In the genomic region with DNA sequence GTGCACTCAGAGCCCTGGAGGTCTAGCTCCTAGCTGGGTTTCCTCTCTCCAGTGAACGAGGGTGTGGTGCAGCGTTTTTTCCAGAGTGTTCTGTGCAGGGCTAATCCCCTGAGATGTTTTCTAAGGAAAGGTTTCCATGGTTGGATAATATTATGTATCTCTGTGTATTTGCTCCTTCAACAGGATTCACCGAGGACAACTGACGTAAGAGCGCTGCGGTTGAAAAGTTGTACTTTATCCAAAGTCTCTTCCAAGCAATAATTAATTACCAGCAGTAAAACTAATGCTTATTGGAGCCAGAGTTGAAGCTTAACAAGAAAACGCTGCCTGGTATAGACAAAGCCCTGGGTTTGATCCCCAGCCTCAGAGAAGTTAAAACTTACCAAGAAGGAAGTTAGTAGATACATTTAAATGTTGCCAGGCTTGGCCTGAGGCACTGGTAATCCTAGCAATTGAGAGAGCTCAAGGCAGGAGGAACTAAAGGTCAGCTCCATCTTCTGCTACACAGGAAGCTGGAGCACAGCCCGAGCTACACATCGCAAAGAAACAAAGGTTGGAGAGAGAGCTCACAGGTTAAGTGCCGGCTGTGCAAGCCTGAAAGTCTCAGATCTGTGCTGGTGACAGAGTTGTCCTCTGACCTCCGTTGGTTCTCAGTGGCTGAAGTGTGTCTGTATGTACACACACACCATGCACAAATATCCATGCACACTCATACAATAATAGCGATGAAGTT, we compare ENCODE assay signal across 14 mouse cellular contexts. TPM values are rescaled to one million over a fixed set of nuclear protein-coding genes. Genes with fewer than 3 reads are reported as not detected.
DNase-seq lines count a peak whose midpoint lies in the region; ATAC-seq lines count a peak whose summit lies in the region.
"Had no signal": no experiment of that assay in that cellular context is flagged by ENCODE, and none has a peak within 500 bp of the region (broad histone marks: within the 10 kb centered on the region; RNA-seq: fewer than 3 reads in every experiment).

No protein-coding gene starts in this region.

- no peak overlapping the region for H3K4me3 ChIP-seq in kidney, embryonic 15.5 days (replicated peaks)
- no peak overlapping the region for H3K4me3 ChIP-seq in heart, embryonic 10.5 days
- no peak overlapping the region for H3K4me3 ChIP-seq in hindbrain, embryonic 16.5 days (ENCODE audit: low read length)
- H3K4me3 ChIP-seq: hindbrain, embryonic 13.5 days; liver, embryonic 15.5 days; megakaryocyte, embryonic 14.5 days had no signal

- WGBS in kidney, embryonic 15.5 days = 63% methylated on average over 12 of the region's 12 CpGs
- 79% methylated on average over 12 of the region's 12 CpGs for WGBS in heart, embryonic 10.5 days
- 82% methylated on average over 12 of the region's 12 CpGs for WGBS in hindbrain, embryonic 16.5 days

- no peak for ATAC-seq in kidney, embryonic 15.5 days (replicated peaks; ENCODE audit: low FRiP score)
- ATAC-seq in hindbrain, embryonic 16.5 days = no peak
- ATAC-seq: activated CD4-positive, CD25-positive, alpha-beta regulatory T cell, adult 4 months had no signal

- H3K4me1 ChIP-seq in kidney, embryonic 15.5 days = peaks cover 17% of the 10 kb centered on the region
- H3K4me1 ChIP-seq in heart, embryonic 10.5 days = peaks cover 18% of the 10 kb centered on the region
- H3K4me1 ChIP-seq in hindbrain, embryonic 16.5 days (ENCODE audit: control insufficient read depth, insufficient read depth, low read depth, low read length) = no peaks in the 10 kb centered on the region

- H3K4me2 ChIP-seq in kidney, embryonic 15.5 days = no peak overlapping the region
- no peak overlapping the region for H3K4me2 ChIP-seq in hindbrain, embryonic 16.5 days (ENCODE audit: low read length)
- H3K4me2 ChIP-seq: hindbrain, embryonic 13.5 days; liver, embryonic 15.5 days had no signal

- no peak overlapping the region for H3K27ac ChIP-seq in kidney, embryonic 15.5 days
- 0 out of 2 replicates have a peak overlapping the region, but pooled peaks have one; percentile 6 for H3K27ac ChIP-seq in heart, embryonic 10.5 days
- no peak overlapping the region for H3K27ac ChIP-seq in hindbrain, embryonic 16.5 days (ENCODE audit: low read depth, low read length)
- H3K27ac ChIP-seq: hindbrain, embryonic 13.5 days; liver, embryonic 15.5 days had no signal

- no peaks in the 10 kb centered on the region for H3K9me3 ChIP-seq in kidney, embryonic 15.5 days (replicated peaks)
- no peaks in the 10 kb centered on the region for H3K9me3 ChIP-seq in heart, embryonic 10.5 days
- H3K9me3 ChIP-seq in hindbrain, embryonic 16.5 days (ENCODE audit: control insufficient read depth, low read length) = no peaks in the 10 kb centered on the region
- H3K9me3 ChIP-seq: hindbrain, embryonic 13.5 days; liver, embryonic 15.5 days; megakaryocyte, embryonic 14.5 days had no signal

- H3K9ac ChIP-seq in kidney, embryonic 15.5 days = no peak overlapping the region
- H3K9ac ChIP-seq in hindbrain, embryonic 16.5 days (ENCODE audit: low read depth, low read length) = no peak overlapping the region
- H3K9ac ChIP-seq: hindbrain, embryonic 13.5 days; liver, embryonic 15.5 days had no signal

- H3K36me3 ChIP-seq in kidney, embryonic 15.5 days = no peaks in the 10 kb centered on the region
- no peaks in the 10 kb centered on the region for H3K36me3 ChIP-seq in heart, embryonic 10.5 days
- no peaks in the 10 kb centered on the region for H3K36me3 ChIP-seq in hindbrain, embryonic 16.5 days (ENCODE audit: control insufficient read depth, insufficient read depth, low read length)
- H3K36me3 ChIP-seq: hindbrain, embryonic 13.5 days; liver, embryonic 15.5 days had no signal

- peak; percentile 56 for DNase-seq in kidney, adult 11 months
- no peak for DNase-seq in heart, embryonic 10.5 days (ENCODE audit: low spot score)
- peak; percentile 87 for DNase-seq in kidney, adult 9 months
- DNase-seq in skeletal muscle tissue, adult 2 months (ENCODE audit: low read depth, low spot score) = peak; percentile 64
- DNase-seq in cerebellum, adult 9-10 months = no peak
- DNase-seq in cerebellum, adult 11-12 months = no peak
- DNase-seq: cerebellum, adult 11 months; right cerebral cortex, postnatal 14 days had no signal

- H3K27me3 ChIP-seq in kidney, embryonic 15.5 days = no peaks in the 10 kb centered on the region
- H3K27me3 ChIP-seq in heart, embryonic 10.5 days (ENCODE audit: insufficient read depth, poor library complexity, severe bottlenecking) = peaks cover under 1% of the 10 kb centered on the region; the same call in 1 of the 2 replicates
- H3K27me3 ChIP-seq in hindbrain, embryonic 16.5 days (replicated peaks; ENCODE audit: control insufficient read depth, insufficient read depth, low read length) = no peaks in the 10 kb centered on the region
- H3K27me3 ChIP-seq: liver, embryonic 15.5 days; megakaryocyte, embryonic 14.5 days had no signal

RNA-seq across cellular contexts. Expression of a gene that starts 51.2 kb away (rescaled TPM):
- 161 and 167 TPM in 2 replicates for polyA plus RNA-seq in kidney, embryonic 15.5 days (2015; fragmentation: Nextera tagmentation; extraction: Ambion mirVana)
- 132 and 170 TPM in 2 replicates for polyA plus RNA-seq in heart, embryonic 10.5 days (2016; fragmentation: Nextera tagmentation; extraction: Ambion mirVana)
- 161 and 169 TPM in 2 replicates for polyA plus RNA-seq in hindbrain, embryonic 16.5 days (2015; fragmentation: Nextera tagmentation; extraction: Ambion mirVana)

Comparison
In these comparisons a context has a peak if more than half of its experiments do, and no peak if none do; other contexts are left out.
1. DNase-seq: peak in kidney, adult 11 months (single experiment), kidney, adult 9 months (single experiment) and skeletal muscle tissue, adult 2 months (single experiment); none in heart, embryonic 10.5 days (single experiment), cerebellum, adult 9-10 months (single experiment) and cerebellum, adult 11-12 months (single experiment).